Mouse (Mus musculus) c-Kit-positive CD71-positive TER-119-negative erythroid progenitor cells, embryonic 14.5 days (primary cell): ENCODE measurements at regions not wholly inside any gene's neighbourhood (a gene's known extent, or its start where the extent isn't known, plus 50 kb on each side); places are given as distances from the start of the nearest gene placed in this dataset.

Experiments
- DNase-seq: peaks from one replicate; pipeline ENCODE4 v3.0.0-alpha.2; 2013; ENCODE audit warnings: low read depth

DNA sequence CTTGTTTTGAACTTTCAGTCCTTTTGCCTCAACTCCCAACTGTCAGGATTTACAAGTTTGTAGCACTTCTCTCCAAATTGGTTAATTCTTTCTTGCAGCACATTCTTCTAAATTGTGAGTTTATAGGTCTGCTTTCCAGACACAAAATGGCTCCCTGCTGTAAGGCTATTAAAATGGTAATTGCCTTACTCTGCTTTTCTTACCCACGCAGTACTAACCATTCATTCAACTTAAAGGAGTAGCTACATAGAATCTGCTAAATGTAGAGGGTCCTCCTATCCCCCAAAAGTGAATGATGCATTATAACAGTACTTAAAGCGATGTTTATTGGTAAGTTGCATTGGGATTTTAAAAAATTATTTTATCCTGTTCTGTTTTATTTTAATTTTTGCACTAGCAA is 356.2 kb downstream of the Kif20b start:
- DNase-seq, result no peak

DNA sequence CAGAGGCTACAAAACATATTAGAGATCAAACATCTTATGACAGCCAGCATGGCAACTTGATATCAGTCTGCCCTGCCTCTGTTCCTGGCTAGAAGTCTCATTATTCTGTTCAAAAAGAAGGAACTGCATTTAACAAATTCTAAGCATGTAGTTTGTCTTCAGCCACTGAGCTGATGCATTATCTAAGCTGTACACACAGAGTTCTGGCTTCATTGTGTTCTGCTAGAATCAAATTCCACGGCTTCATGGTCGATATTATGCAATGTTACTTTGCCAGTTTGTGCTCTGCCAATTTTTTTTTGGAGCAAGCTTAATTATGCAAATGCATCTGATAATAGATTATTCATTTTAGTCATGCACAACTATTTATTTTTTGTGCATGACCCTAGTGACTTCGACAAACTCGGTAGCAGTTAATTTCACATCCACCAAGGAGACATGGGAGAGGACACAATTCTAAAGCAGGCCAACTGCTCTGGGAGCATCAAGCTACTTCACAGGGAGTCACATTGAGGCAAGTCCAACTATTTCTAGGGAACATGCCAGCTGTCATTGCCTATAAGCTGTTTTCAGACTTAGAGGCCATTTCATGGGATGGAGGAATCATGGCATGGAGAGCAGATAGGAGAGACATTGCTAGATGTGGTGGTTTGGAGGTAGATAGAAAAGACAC is 360.8 kb downstream of the Kif20b start:
- no peak for DNase-seq

GRCm38 (mm10) chr19:35298846-35299245 is 376.7 kb downstream of the Kif20b start:
- DNase-seq, result no peak

DNA sequence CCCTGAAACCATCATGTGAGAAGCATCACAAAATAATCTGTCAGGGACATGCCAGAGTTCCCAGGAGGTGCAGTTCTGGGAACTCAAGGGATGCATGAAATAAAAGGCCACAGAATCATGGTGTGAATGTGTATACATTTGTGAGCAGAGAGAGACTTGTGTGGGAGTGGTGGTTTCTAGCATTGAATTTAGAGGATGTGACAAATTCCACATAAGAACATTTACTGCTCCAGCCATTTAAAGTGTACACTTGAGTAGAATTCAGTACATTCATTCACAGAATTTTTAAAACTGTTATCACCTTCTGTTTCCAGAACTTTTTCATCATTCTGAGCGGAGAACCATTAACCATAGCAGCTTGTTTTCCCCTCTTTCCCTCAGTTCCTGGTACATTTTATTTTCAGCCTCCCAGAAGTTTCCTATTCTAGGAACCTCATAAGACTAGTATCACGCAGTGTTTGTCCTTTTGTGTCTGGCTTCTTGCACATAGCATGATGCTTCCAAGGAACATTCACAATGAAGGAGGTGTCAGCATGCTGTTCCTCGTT is 380.6 kb downstream of the Kif20b start:
- no peak for DNase-seq
